Mouse (Mus musculus) common myeloid progenitor, adult 5-6 weeks (primary cell): ENCODE results near the gene Fam219a. TPM values are rescaled to one million over a fixed set of nuclear protein-coding genes. Genes with fewer than 3 reads are reported as not detected.

ENCODE experiments used
- ATAC-seq: replicated peaks from 2 replicates; pipeline ENCODE4 v1.8.0; 2016; ENCODE audit warnings: low read depth, mild to moderate bottlenecking, moderate TSS enrichment, inconsistent platforms; ENCODE audit not compliant: poor library complexity, severe bottlenecking
- total RNA-seq: library from RNA; stranded (forward); fragments of 200-1000, 187-1606 nt; gene quantifications from 2 replicates; pipeline ENCODE4 v1.2.3, GENCODE M21; 2017

The Fam219a gene
- total RNA-seq = 0.64 and 3.2 TPM in 2 replicates

GRCm38 (mm10) chr4:41569411-41569885, at the start of gene Fam219a, which contains the start of gene Dnaic1:
Gene Fam219a, minus strand, starts transcription at chr4:41569538.
Gene Dnaic1, plus strand, starts transcription at chr4:41569775.
- peak; percentile 96 for ATAC-seq

- no peak for ATAC-seq
Measured at GRCm38 (mm10) chr4:41615661-41616599, 46.6 kb upstream of the Fam219a start.

GRCm38 (mm10) chr4:41614156-41614555, 44.8 kb upstream of the Fam219a start:
- peak; percentile 88 for ATAC-seq

GRCm38 (mm10) chr4:41612166-41612565, 42.8 kb upstream of the Fam219a start:
- ATAC-seq = no peak

- no peak for ATAC-seq
Measured at GRCm38 (mm10) chr4:41610594-41610980, 41.2 kb upstream of the Fam219a start.

- no peak for ATAC-seq
Measured at GRCm38 (mm10) chr4:41609681-41610593, 40.6 kb upstream of the Fam219a start.

- peak; percentile 85 for ATAC-seq
Measured at GRCm38 (mm10) chr4:41606784-41607183, 37.4 kb upstream of the Fam219a start.

- no peak for ATAC-seq
Measured at GRCm38 (mm10) chr4:41604476-41605396, 35.4 kb upstream of the Fam219a start.

GRCm38 (mm10) chr4:41602818-41603217, 33.5 kb upstream of the Fam219a start:
- ATAC-seq = no peak

GRCm38 (mm10) chr4:41583353-41583752, 14.0 kb upstream of the Fam219a start:
- ATAC-seq = no peak

GRCm38 (mm10) chr4:41575914-41576313, 6.6 kb upstream of the Fam219a start:
- no peak for ATAC-seq

GRCm38 (mm10) chr4:41573492-41573891, 4.2 kb upstream of the Fam219a start:
- no peak for ATAC-seq

- no peak for ATAC-seq
Measured at GRCm38 (mm10) chr4:41571490-41571889, 2.2 kb upstream of the Fam219a start.

- ATAC-seq = no peak
Measured at GRCm38 (mm10) chr4:41568682-41569410, 492 bp downstream of the Fam219a start.

GRCm38 (mm10) chr4:41568239-41568638, 1.1 kb downstream of the Fam219a start:
- ATAC-seq = no peak

- no peak for ATAC-seq
Measured at GRCm38 (mm10) chr4:41566123-41566522, 3.2 kb downstream of the Fam219a start.

GRCm38 (mm10) chr4:41563297-41563696, 6.0 kb downstream of the Fam219a start:
- 0 out of 2 replicates have a peak, but pooled peaks have one; percentile 22 for ATAC-seq

GRCm38 (mm10) chr4:41557092-41557491, 12.2 kb downstream of the Fam219a start:
- ATAC-seq = no peak
